Comparison of ENCODE assay signal across 10 mouse cellular contexts in the genomic region with DNA sequence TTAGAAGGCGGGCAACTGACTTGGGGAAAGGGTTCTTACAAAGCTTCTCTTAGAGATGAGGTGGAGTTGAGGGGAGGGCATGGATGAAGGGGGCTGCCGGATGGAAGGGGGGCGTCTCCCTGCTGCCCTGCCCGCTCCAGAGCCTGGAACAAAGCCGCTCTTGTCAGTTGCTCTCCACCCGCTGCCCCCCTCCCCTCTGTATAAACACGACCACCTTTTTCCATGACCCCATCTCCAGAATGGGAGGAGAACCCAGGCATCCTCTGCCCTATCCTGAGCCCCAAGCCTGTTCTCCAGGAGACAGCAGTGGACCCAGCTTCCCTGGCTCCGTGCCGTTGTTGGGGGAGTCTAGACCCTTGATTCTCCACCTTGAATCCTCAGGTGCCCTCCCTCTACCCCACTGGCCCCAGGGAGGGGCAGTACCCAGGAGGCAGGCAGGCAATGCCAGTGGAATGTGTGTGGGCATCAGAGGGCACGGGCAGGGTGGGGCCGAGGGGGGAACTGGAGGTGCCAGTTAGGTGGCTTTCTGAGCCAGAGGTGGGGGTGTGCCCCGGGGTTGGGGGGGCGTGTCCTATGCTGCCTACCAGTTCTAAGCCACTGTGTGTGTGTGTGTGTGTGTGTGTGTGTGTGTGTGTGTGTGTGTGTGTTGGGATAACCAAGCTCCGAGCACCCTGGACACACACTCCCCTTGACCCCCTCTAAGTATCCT. TPM values are rescaled to one million over a fixed set of nuclear protein-coding genes. Genes with fewer than 3 reads are reported as not detected.
DNase-seq lines count a peak whose midpoint lies in the region; ATAC-seq lines count a peak whose summit lies in the region.
"Had no signal": no experiment of that assay in that cellular context is flagged by ENCODE, and none has a peak within 500 bp of the region (broad histone marks: within the 10 kb centered on the region; RNA-seq: fewer than 3 reads in every experiment).

No protein-coding gene starts in this region.

- no peak overlapping the region for H3K9ac ChIP-seq in midbrain, embryonic 12.5 days (replicated peaks)
- no peak overlapping the region for H3K9ac ChIP-seq in midbrain, embryonic 14.5 days (replicated peaks; ENCODE audit: low read length)
- no peak overlapping the region; the same call in 1 of the 2 replicates for H3K9ac ChIP-seq in stomach, embryonic 14.5 days (replicated peaks; ENCODE audit: low read depth, low read length)

- H3K4me3 ChIP-seq in midbrain, embryonic 12.5 days: 0 out of 2 replicates have a peak overlapping the region, but pooled peaks have one; percentile 54
- no peak overlapping the region for H3K4me3 ChIP-seq in midbrain, embryonic 14.5 days (replicated peaks; ENCODE audit: low read depth, low read length)
- H3K4me3 ChIP-seq in stomach, embryonic 14.5 days (ENCODE audit: low read depth, low read length): peak overlapping the region; percentile 17; the same call in 1 of the 2 replicates

- H3K27me3 ChIP-seq in midbrain, embryonic 12.5 days: peaks cover 94% of the 10 kb centered on the region
- peaks cover 28% of the 10 kb centered on the region for H3K27me3 ChIP-seq in midbrain, embryonic 14.5 days (ENCODE audit: control insufficient read depth, insufficient read depth, low read length)
- H3K27me3 ChIP-seq in stomach, embryonic 14.5 days (ENCODE audit: control insufficient read depth, insufficient read depth, low read length): no peaks in the 10 kb centered on the region

- WGBS in midbrain, embryonic 12.5 days: 57% methylated on average over 13 of the region's 14 CpGs
- 47% methylated on average over 14 of the region's 14 CpGs for WGBS in midbrain, embryonic 14.5 days
- 47% methylated on average over 14 of the region's 14 CpGs for WGBS in stomach, embryonic 14.5 days

- peaks cover 23% of the 10 kb centered on the region for H3K4me1 ChIP-seq in midbrain, embryonic 12.5 days
- H3K4me1 ChIP-seq in midbrain, embryonic 14.5 days (ENCODE audit: control insufficient read depth, insufficient read depth, low read length): 0 out of 2 replicates have a peak, but pooled peaks cover 7% of the 10 kb centered on the region
- peaks cover 31% of the 10 kb centered on the region for H3K4me1 ChIP-seq in stomach, embryonic 14.5 days (ENCODE audit: control insufficient read depth, insufficient read depth, low read length)

- no peak for ATAC-seq in midbrain, embryonic 12.5 days (ENCODE audit: low FRiP score, low read depth)
- ATAC-seq in midbrain, embryonic 14.5 days (ENCODE audit: low FRiP score, low TSS enrichment): no peak
- no peak for ATAC-seq in stomach, embryonic 14.5 days (ENCODE audit: insufficient number of reproducible peaks, insufficient read depth, low FRiP score, low read depth)

- DNase-seq in cerebellum, adult 11 months: peak; percentile 15
- DNase-seq in cerebellum, adult 8-10 months: no peak
- DNase-seq in midbrain, embryonic 14.5 days: no peak
- DNase-seq in kidney, postnatal 4 days: peak; percentile 58 to 74
- no peak for DNase-seq in right cerebral cortex, postnatal 4 days
- DNase-seq in embryo, embryonic 10 days (ENCODE audit: low spot score): no peak
- DNase-seq: adrenal gland, adult 2 months; left cerebral cortex, postnatal 4 days had no signal

- H3K36me3 ChIP-seq in midbrain, embryonic 12.5 days: no peaks in the 10 kb centered on the region
- H3K36me3 ChIP-seq in midbrain, embryonic 14.5 days (ENCODE audit: control insufficient read depth, insufficient read depth, low read length): no peaks in the 10 kb centered on the region
- peaks cover 5% of the 10 kb centered on the region; the same call in 1 of the 2 replicates for H3K36me3 ChIP-seq in stomach, embryonic 14.5 days (ENCODE audit: control insufficient read depth, insufficient read depth, low read length)

- H3K4me2 ChIP-seq in midbrain, embryonic 12.5 days (replicated peaks): peak overlapping the region; percentile 21; the same call in 1 of the 2 replicates
- H3K4me2 ChIP-seq in midbrain, embryonic 14.5 days (ENCODE audit: low read length): no peak overlapping the region
- H3K4me2 ChIP-seq in stomach, embryonic 14.5 days (replicated peaks; ENCODE audit: low read depth, low read length): peak overlapping the region; percentile 76

- H3K9me3 ChIP-seq in midbrain, embryonic 12.5 days: no peaks in the 10 kb centered on the region
- no peaks in the 10 kb centered on the region for H3K9me3 ChIP-seq in midbrain, embryonic 14.5 days (ENCODE audit: control insufficient read depth, low read length)
- no peaks in the 10 kb centered on the region for H3K9me3 ChIP-seq in stomach, embryonic 14.5 days (ENCODE audit: control insufficient read depth, low read depth, low read length)

- no peak overlapping the region for H3K27ac ChIP-seq in midbrain, embryonic 12.5 days (replicated peaks)
- no peak overlapping the region for H3K27ac ChIP-seq in midbrain, embryonic 14.5 days (replicated peaks; ENCODE audit: low read depth, low read length)
- peak overlapping the region; percentile 83; the same call in 1 of the 2 replicates for H3K27ac ChIP-seq in stomach, embryonic 14.5 days (ENCODE audit: low read length)

RNA-seq across cellular contexts. Expression of a gene that starts 1.6 kb away (rescaled TPM):
- 13.6 and 19.2 TPM in 2 replicates for polyA plus RNA-seq in midbrain, embryonic 12.5 days (2016; fragmentation: Nextera tagmentation; extraction: Ambion mirVana)
- 2.3 and 3.6 TPM in 2 replicates for polyA plus RNA-seq in midbrain, embryonic 14.5 days (2014; fragmentation: Nextera tagmentation; extraction: Ambion mirVana)
- 36.9 and 40.5 TPM in 2 replicates for polyA plus RNA-seq in stomach, embryonic 14.5 days (2014; fragmentation: Nextera tagmentation; extraction: Ambion mirVana)

RNA-seq across cellular contexts. Expression of a gene that starts 14.7 kb away (rescaled TPM):
- 0.26 and 0.28 TPM in 2 replicates for polyA plus RNA-seq in midbrain, embryonic 12.5 days (2016; fragmentation: Nextera tagmentation; extraction: Ambion mirVana)
- polyA plus RNA-seq in midbrain, embryonic 14.5 days (2014; fragmentation: Nextera tagmentation; extraction: Ambion mirVana): 0.09 TPM in 1 of 2 replicates, not detected in the other
- 0.36 and 0.56 TPM in 2 replicates for polyA plus RNA-seq in stomach, embryonic 14.5 days (2014; fragmentation: Nextera tagmentation; extraction: Ambion mirVana)

RNA-seq across cellular contexts. Expression of a gene that starts 23.6 kb away (rescaled TPM):
- 51.9 and 57.7 TPM in 2 replicates for polyA plus RNA-seq in midbrain, embryonic 12.5 days (2016; fragmentation: Nextera tagmentation; extraction: Ambion mirVana)
- 51.9 and 53.3 TPM in 2 replicates for polyA plus RNA-seq in midbrain, embryonic 14.5 days (2014; fragmentation: Nextera tagmentation; extraction: Ambion mirVana)
- 63.1 and 63.7 TPM in 2 replicates for polyA plus RNA-seq in stomach, embryonic 14.5 days (2014; fragmentation: Nextera tagmentation; extraction: Ambion mirVana)

RNA-seq across cellular contexts. Expression of a gene that starts 24.0 kb away (rescaled TPM):
- 0.84 and 1.6 TPM in 2 replicates for polyA plus RNA-seq in midbrain, embryonic 12.5 days (2016; fragmentation: Nextera tagmentation; extraction: Ambion mirVana)
- 0.57 and 0.78 TPM in 2 replicates for polyA plus RNA-seq in midbrain, embryonic 14.5 days (2014; fragmentation: Nextera tagmentation; extraction: Ambion mirVana)
- 5.8 and 9.9 TPM in 2 replicates for polyA plus RNA-seq in stomach, embryonic 14.5 days (2014; fragmentation: Nextera tagmentation; extraction: Ambion mirVana)

RNA-seq across cellular contexts. Expression of a gene that starts 40.4 kb away (rescaled TPM):
- polyA plus RNA-seq in midbrain, embryonic 12.5 days (2016; fragmentation: Nextera tagmentation; extraction: Ambion mirVana): 33.6 and 38.4 TPM in 2 replicates
- 4.9 and 9.1 TPM in 2 replicates for polyA plus RNA-seq in midbrain, embryonic 14.5 days (2014; fragmentation: Nextera tagmentation; extraction: Ambion mirVana)
- 25.4 and 28.6 TPM in 2 replicates for polyA plus RNA-seq in stomach, embryonic 14.5 days (2014; fragmentation: Nextera tagmentation; extraction: Ambion mirVana)

Comparison
In these comparisons a context has a peak if more than half of its experiments do, and no peak if none do; other contexts are left out.
1. DNase-seq: peak in cerebellum, adult 11 months (single experiment) and kidney, postnatal 4 days (2 of 2); none in cerebellum, adult 8-10 months (single experiment), midbrain, embryonic 14.5 days (single experiment), right cerebral cortex, postnatal 4 days (single experiment) and embryo, embryonic 10 days (single experiment).